Mouse (Mus musculus) kidney, embryonic 14.5 days (tissue): ENCODE data around the gene Mrps30. TPM values are rescaled to one million over a fixed set of nuclear protein-coding genes. Genes with fewer than 3 reads are reported as not detected.
"Not testable (repeated sequence)": the region's sequence is repeated elsewhere in the genome, so short reads cannot be mapped to it uniquely, and the experiment has no call there.

Experiments used
- ATAC-seq: fragments of 200-750 bp; cut with Nextera tagmentation; 2 replicates; pipeline ENCODE4 v1.8.0; 2017; ENCODE audit warnings: moderate number of reproducible peaks, mild to moderate bottlenecking, moderate TSS enrichment, moderate library complexity; ENCODE audit not compliant: low FRiP score, low TSS enrichment
- H3K27ac ChIP-seq: fragments of 300-500 bp; sonication (generic); 2 replicates; pipeline ENCODE4 v1.5.1; 2014; ENCODE audit warnings: low read depth, mild to moderate bottlenecking, low read length, moderate library complexity, mixed read lengths
- H3K27me3 ChIP-seq: fragments of 300-500 bp; sonication (generic); 2 replicates; pipeline ENCODE4 v1.6.1; 2014; ENCODE audit warnings: mild to moderate bottlenecking, low read length; ENCODE audit not compliant: control insufficient read depth, insufficient read depth
- H3K36me3 ChIP-seq: fragments of 300-500 bp; sonication (generic); 2 replicates; pipeline ENCODE4 v1.6.1; 2014; ENCODE audit warnings: low read length, mixed read lengths; ENCODE audit not compliant: control insufficient read depth, insufficient read depth
- H3K4me1 ChIP-seq: fragments of 300-500 bp; sonication (generic); 2 replicates; pipeline ENCODE4 v1.6.1; 2014; ENCODE audit warnings: low read length, mixed read lengths; ENCODE audit not compliant: control insufficient read depth, insufficient read depth
- H3K4me2 ChIP-seq: fragments of 300-500 bp; sonication (generic); replicated peaks from 2 replicates; pipeline ENCODE4 v1.6.1; 2014; ENCODE audit warnings: low read depth, mild to moderate bottlenecking, low read length
- H3K4me3 ChIP-seq: fragments of 300-500 bp; sonication (generic); 2 replicates; pipeline ENCODE4 v1.5.1; 2014; ENCODE audit warnings: mild to moderate bottlenecking, low read length
- H3K9ac ChIP-seq: fragments of 300-500 bp; sonication (generic); 2 replicates; pipeline ENCODE4 v1.6.1; 2014; ENCODE audit warnings: low read depth, mild to moderate bottlenecking, low read length, moderate library complexity
- H3K9me3 ChIP-seq: fragments of 300-500 bp; sonication (generic); 2 replicates; pipeline ENCODE4 v1.6.1; 2016; ENCODE audit warnings: low read length; ENCODE audit not compliant: control insufficient read depth
- WGBS: fragments of 180-500 bp; shearing (Covaris S2); extraction: QIAGEN DNeasy Blood & Tissue Kit; methylation state at CpG from one replicate; pipeline ENCODE4 v1.1.7; 2014; 5-methylcytosine and 5-hydroxymethylcytosine counted together
- polyA plus RNA-seq: library from polyadenylated mRNA; unstranded; fragments of >200 nt; fragmentation: Nextera tagmentation; extraction: Ambion mirVana; gene quantifications from 2 replicates; pipeline ENCODE4 v1.2.1, GENCODE M21; 2014

The Mrps30 gene
- 38.8 and 41.4 TPM in 2 replicates for polyA plus RNA-seq

DNA sequence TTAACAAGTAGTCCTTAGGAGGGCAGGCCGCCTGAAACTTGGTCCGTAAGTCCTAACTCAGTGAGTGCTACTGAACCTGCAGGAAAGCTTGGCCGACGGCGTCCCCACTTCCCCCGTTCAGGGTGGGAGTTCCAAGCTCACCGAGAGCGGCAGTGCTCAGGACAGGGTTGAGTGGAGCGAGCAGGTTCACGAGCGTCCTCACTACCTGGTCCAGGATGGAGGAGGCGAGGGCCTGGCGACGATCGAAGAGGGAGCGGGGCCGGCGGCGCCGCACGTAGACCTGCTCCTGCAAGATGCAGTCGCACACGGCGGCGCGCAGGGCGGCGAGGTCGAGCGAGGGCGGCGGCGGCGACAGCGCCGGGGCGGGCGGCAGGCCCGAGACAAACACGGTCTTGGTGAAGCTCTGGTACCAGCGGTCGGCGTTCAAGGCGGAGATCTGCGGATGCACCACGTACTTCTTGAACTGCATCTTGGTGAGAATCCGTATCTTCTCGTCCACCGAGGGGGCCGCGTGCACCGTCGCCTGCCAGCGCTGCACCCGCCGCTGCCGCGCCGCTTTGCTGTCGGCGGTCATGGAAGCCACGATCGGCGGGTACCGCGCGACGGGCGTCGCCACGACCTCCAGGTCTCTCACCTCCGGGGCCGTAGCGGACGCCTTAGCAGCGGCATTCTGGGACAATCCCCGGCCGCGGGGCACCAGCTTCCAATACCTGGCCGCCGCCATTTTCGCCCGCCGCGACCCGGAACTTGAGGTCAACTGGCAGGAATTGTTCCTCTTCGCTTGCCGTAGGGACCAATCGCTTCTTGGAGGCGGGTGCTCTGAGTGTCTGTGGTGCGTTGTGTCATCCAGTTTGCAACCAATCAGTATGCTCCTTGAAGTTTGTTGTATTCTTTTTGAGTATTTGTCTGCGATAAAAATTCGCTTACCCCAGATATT is at the start of gene Mrps30, which contains the start of gene B430218F22Rik:
TSS of gene Mrps30 (minus strand) at position 742 of the 937 bp plus-strand sequence.
TSS of gene B430218F22Rik (plus strand) at position 120 of the 937 bp plus-strand sequence.
- Histone ChIP-seq H3K27ac (peak within 1 kb of the TSS; percentile 85), H3K4me2 (peak within 1 kb of the TSS; percentile 75), H3K9me3 (no peaks in the 10 kb centered on the region), H3K4me3 (peak within 1 kb of the TSS; percentile 91), H3K36me3 (peaks cover 32% of the 10 kb centered on the region), H3K27me3 (no peaks in the 10 kb centered on the region), H3K9ac (peak within 1 kb of the TSS; percentile 87), H3K4me1 (peaks cover 5% of the 10 kb centered on the region; the same call in 1 of the 2 replicates)
- under 1% methylated on average over 93 of the region's 93 CpGs for WGBS
- peak; percentile 97 for ATAC-seq

DNA sequence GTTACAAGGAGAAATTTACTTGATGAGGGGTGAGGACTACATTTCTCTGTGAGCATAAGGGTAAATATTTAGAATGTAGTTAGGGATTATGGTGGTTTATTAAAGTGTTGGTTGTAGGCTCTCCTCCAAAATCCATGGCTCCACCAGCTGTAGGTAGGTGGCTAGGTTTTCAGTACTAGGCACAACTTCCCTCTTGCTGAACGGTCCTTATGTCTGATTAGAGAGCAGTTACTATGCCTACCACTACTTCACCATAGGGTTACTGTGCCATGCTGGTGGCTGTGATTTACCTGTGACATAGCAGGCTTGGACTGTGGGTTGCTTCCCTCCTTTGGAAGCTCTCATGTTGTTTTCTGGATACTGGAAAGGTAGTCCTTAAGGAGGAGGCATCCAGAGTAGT is 33.8 kb upstream of the Mrps30 start:
- Histone ChIP-seq H3K4me1 (no peaks in the 10 kb centered on the region), H3K4me3 (no peak overlapping the region), H3K27ac (no peak overlapping the region), H3K4me2 (no peak overlapping the region), H3K36me3 (no peaks in the 10 kb centered on the region), H3K9me3 (no peaks in the 10 kb centered on the region), H3K9ac (no peak overlapping the region), H3K27me3 (no peaks in the 10 kb centered on the region)
- 89% methylated on average over 1 of the region's 1 CpGs for WGBS
- ATAC-seq: no peak

DNA sequence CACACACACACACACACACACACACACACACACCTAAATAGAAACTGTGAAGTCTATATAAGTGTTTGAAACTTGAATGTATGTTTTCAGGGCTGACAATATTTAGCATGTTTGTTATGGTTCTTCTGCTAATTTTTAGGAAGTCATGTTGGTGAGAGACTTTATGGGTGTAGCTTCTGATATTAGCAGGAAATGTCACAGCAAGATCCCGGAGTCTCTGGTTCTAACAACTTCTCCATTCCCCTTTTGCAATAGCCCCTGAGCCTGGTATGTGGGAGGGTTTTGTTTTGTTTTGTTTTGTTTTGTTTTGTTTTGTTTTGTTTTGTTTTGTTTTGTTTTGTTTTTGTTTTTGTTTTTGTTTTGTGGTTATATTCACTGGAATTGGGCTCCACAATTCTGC is 33.4 kb upstream of the Mrps30 start:
- no peak overlapping the region for H3K27ac ChIP-seq
- no peak for ATAC-seq
- H3K4me2 ChIP-seq: no peak overlapping the region
- no peak overlapping the region for H3K9ac ChIP-seq
- 84% methylated on average over 1 of the region's 1 CpGs for WGBS
- H3K4me1 ChIP-seq: no peaks in the 10 kb centered on the region
- no peak overlapping the region for H3K4me3 ChIP-seq
- no peaks in the 10 kb centered on the region for H3K9me3 ChIP-seq
- H3K36me3 ChIP-seq: no peaks in the 10 kb centered on the region
- no peaks in the 10 kb centered on the region for H3K27me3 ChIP-seq

DNA sequence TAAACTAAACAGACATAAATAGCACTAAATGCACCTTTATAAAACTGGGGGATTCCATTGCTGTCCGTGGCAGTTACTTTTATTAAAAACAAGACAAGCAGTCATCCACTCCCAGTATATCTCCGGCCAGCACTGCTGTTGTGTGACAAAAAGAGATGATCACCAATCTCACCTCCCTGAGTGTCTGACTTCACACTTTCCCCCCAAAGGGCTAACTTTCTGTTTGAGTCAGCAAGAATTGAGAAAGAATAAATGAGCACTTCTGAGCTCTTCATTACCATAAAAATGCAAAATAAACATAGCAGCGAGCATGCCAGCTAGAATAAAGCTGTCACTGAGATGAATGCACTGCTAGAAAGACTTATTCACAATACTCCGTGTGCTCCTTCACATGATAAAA is 31.1 kb upstream of the Mrps30 start:
- H3K4me3 ChIP-seq: no peak overlapping the region
- no peak for ATAC-seq
- no peak overlapping the region for H3K27ac ChIP-seq
- H3K4me2 ChIP-seq: no peak overlapping the region
- no peaks in the 10 kb centered on the region for H3K27me3 ChIP-seq
- WGBS: 48% methylated on average over 4 of the region's 4 CpGs
- no peaks in the 10 kb centered on the region for H3K4me1 ChIP-seq
- no peaks in the 10 kb centered on the region for H3K9me3 ChIP-seq
- H3K36me3 ChIP-seq: no peaks in the 10 kb centered on the region
- H3K9ac ChIP-seq: no peak overlapping the region

DNA sequence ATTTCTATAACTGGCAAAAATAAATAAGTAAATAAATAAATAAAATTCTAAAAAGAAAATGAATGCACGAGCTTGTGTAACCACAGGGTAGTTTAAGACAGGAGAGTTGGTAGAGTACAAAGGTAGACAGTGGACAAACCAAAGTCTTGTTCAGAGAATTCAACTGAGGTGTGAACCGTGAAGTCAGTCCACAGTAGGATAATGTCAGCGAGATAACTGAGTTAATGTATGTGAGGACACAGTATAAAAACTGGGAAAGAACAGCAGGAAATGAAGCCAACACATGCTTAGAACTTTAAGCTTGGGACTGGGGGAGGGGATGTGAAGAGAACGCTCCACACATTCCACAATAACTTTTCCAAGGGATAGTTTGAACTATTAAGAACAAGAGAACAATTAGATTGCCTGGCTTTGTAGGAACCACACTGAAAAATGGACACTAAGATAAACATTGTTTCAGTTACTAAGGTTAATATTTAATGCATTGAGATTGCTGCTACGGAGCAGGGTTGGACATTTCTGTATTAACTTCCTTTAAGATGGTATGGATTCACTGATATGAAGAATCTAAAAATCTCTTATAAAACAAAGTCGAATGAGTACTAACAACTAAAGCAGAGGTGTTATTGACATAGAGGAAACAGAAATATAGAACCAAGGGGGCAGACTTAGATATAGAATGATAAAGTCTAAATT is 24.4 kb upstream of the Mrps30 start:
- Histone ChIP-seq H3K4me1 (no peaks in the 10 kb centered on the region), H3K4me2 (no peak overlapping the region), H3K36me3 (no peaks in the 10 kb centered on the region), H3K9ac (no peak overlapping the region), H3K27me3 (no peaks in the 10 kb centered on the region), H3K4me3 (no peak overlapping the region), H3K9me3 (no peaks in the 10 kb centered on the region), H3K27ac (no peak overlapping the region)
- ATAC-seq: 0 out of 2 replicates have a peak, but pooled peaks have one; percentile 35
- 69% methylated on average over 6 of the region's 6 CpGs for WGBS

DNA sequence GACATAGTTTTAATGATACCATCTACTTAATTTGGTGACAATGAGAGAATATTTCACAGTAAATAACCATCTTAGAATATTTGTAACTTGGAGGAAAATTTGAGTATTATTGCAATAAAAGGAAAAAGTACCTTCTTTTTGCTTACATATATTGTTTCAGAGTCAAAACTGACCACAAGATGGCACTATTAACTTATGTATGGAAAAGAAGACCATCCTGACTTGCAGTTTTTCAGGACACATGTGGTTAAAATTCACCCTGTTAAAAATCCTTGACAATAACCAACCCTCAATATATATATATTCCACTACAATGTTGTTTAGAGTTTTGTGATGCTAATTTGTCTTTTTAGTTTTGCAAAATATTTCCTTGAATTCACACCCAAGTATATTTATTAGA is 16.5 kb upstream of the Mrps30 start:
- Histone ChIP-seq H3K27ac (no peak overlapping the region), H3K36me3 (no peaks in the 10 kb centered on the region), H3K9me3 (no peaks in the 10 kb centered on the region), H3K4me3 (no peak overlapping the region), H3K4me1 (no peaks in the 10 kb centered on the region), H3K4me2 (no peak overlapping the region), H3K27me3 (0 out of 2 replicates have a peak, but pooled peaks cover 4% of the 10 kb centered on the region), H3K9ac (no peak overlapping the region)
- no peak for ATAC-seq

DNA sequence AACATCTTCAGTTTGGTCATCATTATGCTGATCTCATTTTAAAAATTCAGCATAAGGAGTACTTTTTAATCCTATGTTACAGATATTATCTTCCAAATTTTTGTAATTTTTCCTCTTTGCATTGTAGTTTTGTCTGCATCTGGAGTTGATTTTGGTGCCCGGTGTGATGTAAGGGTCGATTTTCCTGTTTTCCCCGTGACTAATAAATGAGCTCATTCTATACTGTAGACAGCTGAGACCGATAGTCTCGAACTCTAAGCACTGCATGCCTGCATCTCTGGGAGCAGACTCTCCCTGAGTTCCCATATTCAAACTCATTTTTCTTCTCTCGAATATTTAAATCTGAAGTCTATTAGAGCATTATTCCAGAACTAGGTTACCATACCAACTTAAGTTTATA is 13.3 kb upstream of the Mrps30 start:
- 81% methylated on average over 6 of the region's 6 CpGs for WGBS
- no peak overlapping the region for H3K4me2 ChIP-seq

DNA sequence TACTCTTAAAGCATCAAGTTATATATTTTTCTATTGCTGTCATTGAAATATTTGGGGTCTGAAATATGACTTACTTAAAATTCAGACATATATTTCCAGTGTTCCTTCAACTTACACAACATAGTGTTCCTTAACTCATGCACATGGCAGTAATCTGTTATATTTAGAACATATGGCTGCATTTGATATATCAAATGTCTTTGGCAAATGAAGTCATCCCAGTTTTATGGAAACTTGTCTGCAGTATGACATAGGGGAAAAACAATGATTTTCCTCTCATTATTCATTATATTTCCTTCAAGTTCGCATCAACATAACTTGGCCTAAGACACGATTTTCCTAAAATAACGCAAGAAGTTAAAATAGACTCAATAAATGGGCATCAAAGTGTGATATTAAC is 8.8 kb upstream of the Mrps30 start:
- WGBS: 88% methylated on average over 3 of the region's 3 CpGs
- Histone ChIP-seq H3K4me3 (no peak overlapping the region), H3K27me3 (no peaks in the 10 kb centered on the region), H3K9me3 (no peaks in the 10 kb centered on the region), H3K27ac (no peak overlapping the region), H3K9ac (no peak overlapping the region), H3K36me3 (no peaks in the 10 kb centered on the region), H3K4me2 (no peak overlapping the region), H3K4me1 (no peaks in the 10 kb centered on the region)
- ATAC-seq: no peak

More for the DNA sequence above, 13.3 kb upstream of the Mrps30 start:
- H3K36me3 ChIP-seq: no peaks in the 10 kb centered on the region
- H3K9ac ChIP-seq: no peak overlapping the region
- H3K27ac ChIP-seq: no peak overlapping the region
- 0 out of 2 replicates have a peak, but pooled peaks cover 4% of the 10 kb centered on the region for H3K27me3 ChIP-seq
- ATAC-seq: no peak
- no peaks in the 10 kb centered on the region for H3K9me3 ChIP-seq
- no peak overlapping the region for H3K4me3 ChIP-seq
- H3K4me1 ChIP-seq: no peaks in the 10 kb centered on the region

DNA sequence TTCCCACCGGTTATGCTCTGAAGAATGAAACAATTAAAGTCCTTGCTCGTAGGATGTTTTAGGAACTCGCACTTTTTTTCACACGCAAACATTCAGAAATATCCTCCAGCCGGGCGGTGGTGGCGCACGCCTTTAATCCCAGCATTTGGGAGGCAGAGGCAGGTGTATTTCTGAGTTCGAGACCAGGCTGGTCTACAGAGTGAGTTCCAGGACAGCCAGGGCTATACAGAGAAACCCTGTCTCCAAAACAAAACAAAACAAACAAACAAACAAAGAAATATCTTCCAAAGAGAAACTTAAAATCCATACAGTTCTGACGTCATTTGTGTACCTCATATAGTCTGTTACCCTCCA is 373 bp upstream of the Mrps30 start:
- not testable (repeated sequence) for H3K27me3 ChIP-seq, H3K9ac ChIP-seq, H3K27ac ChIP-seq, H3K9me3 ChIP-seq, H3K4me1 ChIP-seq
- Histone ChIP-seq H3K4me2 (peak overlapping the region; percentile 32), H3K4me3 (peak overlapping the region; percentile 91), H3K36me3 (peaks cover 26% of the 10 kb centered on the region)
- peak; percentile 44 for ATAC-seq
- WGBS: 9% methylated on average over 10 of the region's 10 CpGs
